Mouse (Mus musculus): Measurements from ENCODE around the gene Rbm19. TPM values are rescaled to one million over a fixed set of nuclear protein-coding genes. Genes with fewer than 3 reads are reported as not detected.

Gene Rbm19
- polyA plus RNA-seq, 1 experiment from 2014 or later: 14.6 TPM

- peaks cover 18% of the 10 kb centered on the region for H3K4me1 ChIP-seq
Measured at GRCm38 (mm10) chr5:120206313-120206943, 90.2 kb downstream of the Rbm19 start.

GRCm38 (mm10) chr5:120207492-120207891 is 91.2 kb downstream of the Rbm19 start:
- Histone ChIP-seq H3K27me3 (replicated peaks) (peaks cover 51% of the 10 kb centered on the region), H3K36me3 (no peaks in the 10 kb centered on the region), H3K4me3 (no peak overlapping the region), H3K27ac (replicated peaks) (no peak overlapping the region), H3K9ac (no peak overlapping the region), H3K9me3 (no peaks in the 10 kb centered on the region), H3K4me1 (peaks cover 18% of the 10 kb centered on the region), H3K4me2 (no peak overlapping the region)
- WGBS: 56% methylated on average over 4 of the region's 4 CpGs
- ATAC-seq (ENCODE audit: extremely low read depth, insufficient number of reproducible peaks, low FRiP score, low TSS enrichment): no peak

More at GRCm38 (mm10) chr5:120206313-120206943, 90.2 kb downstream of the Rbm19 start:
- Histone ChIP-seq H3K36me3 (no peaks in the 10 kb centered on the region), H3K4me2 (no peak overlapping the region), H3K27ac (replicated peaks) (no peak overlapping the region), H3K9me3 (no peaks in the 10 kb centered on the region), H3K27me3 (replicated peaks) (peaks cover 45% of the 10 kb centered on the region), H3K9ac (no peak overlapping the region), H3K4me3 (no peak overlapping the region)
- ATAC-seq (ENCODE audit: extremely low read depth, insufficient number of reproducible peaks, low FRiP score, low TSS enrichment): no peak
- WGBS: 61% methylated on average over 12 of the region's 12 CpGs

- Histone ChIP-seq H3K4me2 (peak overlapping the region; percentile 70), H3K9me3 (no peaks in the 10 kb centered on the region), H3K27ac (replicated peaks) (no peak overlapping the region), H3K9ac (peak overlapping the region; percentile 69), H3K4me3 (peak overlapping the region; percentile 40), H3K27me3 (replicated peaks) (peaks cover 54% of the 10 kb centered on the region), H3K4me1 (peaks cover 18% of the 10 kb centered on the region), H3K36me3 (no peaks in the 10 kb centered on the region)
- 9% methylated on average over 11 of the region's 11 CpGs for WGBS
- ATAC-seq (ENCODE audit: extremely low read depth, insufficient number of reproducible peaks, low FRiP score, low TSS enrichment): no peak
Measured at GRCm38 (mm10) chr5:120210668-120211067, 94.4 kb downstream of the Rbm19 start.

- no peaks in the 10 kb centered on the region for H3K9me3 ChIP-seq
- H3K36me3 ChIP-seq: no peaks in the 10 kb centered on the region
- 7% methylated on average over 17 of the region's 17 CpGs for WGBS
- peak overlapping the region; percentile 40 for H3K4me3 ChIP-seq
- peaks cover 54% of the 10 kb centered on the region for H3K27me3 ChIP-seq (replicated peaks)
- H3K4me2 ChIP-seq: peak overlapping the region; percentile 70
- no peak overlapping the region for H3K27ac ChIP-seq (replicated peaks)
- peaks cover 18% of the 10 kb centered on the region for H3K4me1 ChIP-seq
- H3K9ac ChIP-seq: peak overlapping the region; percentile 69
- no peak for ATAC-seq (ENCODE audit: extremely low read depth, insufficient number of reproducible peaks, low FRiP score, low TSS enrichment)
Measured at GRCm38 (mm10) chr5:120211182-120211581, 94.9 kb downstream of the Rbm19 start.

- Histone ChIP-seq H3K27ac (replicated peaks) (no peak overlapping the region), H3K4me1 (peaks cover 10% of the 10 kb centered on the region), H3K4me2 (no peak overlapping the region), H3K9me3 (no peaks in the 10 kb centered on the region), H3K4me3 (no peak overlapping the region), H3K9ac (no peak overlapping the region), H3K36me3 (no peaks in the 10 kb centered on the region), H3K27me3 (replicated peaks) (peaks cover 55% of the 10 kb centered on the region)
- 66% methylated on average over 3 of the region's 3 CpGs for WGBS
- ATAC-seq (ENCODE audit: extremely low read depth, insufficient number of reproducible peaks, low FRiP score, low TSS enrichment): no peak
Measured at GRCm38 (mm10) chr5:120214511-120214910, 98.2 kb downstream of the Rbm19 start.

GRCm38 (mm10) chr5:120221216-120221615 is 105.0 kb downstream of the Rbm19 start:
- H3K4me3 ChIP-seq: no peak overlapping the region
- 3% methylated on average over 4 of the region's 4 CpGs for WGBS
- no peaks in the 10 kb centered on the region for H3K36me3 ChIP-seq
- H3K27me3 ChIP-seq (replicated peaks): peaks cover 68% of the 10 kb centered on the region
- no peak for ATAC-seq (ENCODE audit: extremely low read depth, insufficient number of reproducible peaks, low FRiP score, low TSS enrichment)
- no peak overlapping the region for H3K27ac ChIP-seq (replicated peaks)
- H3K4me2 ChIP-seq: no peak overlapping the region
- no peaks in the 10 kb centered on the region for H3K9me3 ChIP-seq
- H3K9ac ChIP-seq: no peak overlapping the region
- H3K4me1 ChIP-seq: peaks cover 3% of the 10 kb centered on the region; the same call in 1 of the 2 replicates

GRCm38 (mm10) chr5:120225383-120225782 is 109.1 kb downstream of the Rbm19 start:
- Histone ChIP-seq H3K4me2 (no peak overlapping the region), H3K27ac (replicated peaks) (no peak overlapping the region), H3K9ac (no peak overlapping the region), H3K4me1 (peaks cover 3% of the 10 kb centered on the region; the same call in 1 of the 2 replicates), H3K4me3 (no peak overlapping the region), H3K27me3 (replicated peaks) (peaks cover 67% of the 10 kb centered on the region), H3K36me3 (no peaks in the 10 kb centered on the region), H3K9me3 (no peaks in the 10 kb centered on the region)
- WGBS: 64% methylated on average over 14 of the region's 14 CpGs
- no peak for ATAC-seq (ENCODE audit: extremely low read depth, insufficient number of reproducible peaks, low FRiP score, low TSS enrichment)

GRCm38 (mm10) chr5:120228613-120229409 is 112.5 kb downstream of the Rbm19 start:
- no peak overlapping the region for H3K27ac ChIP-seq (replicated peaks)
- no peak overlapping the region for H3K4me3 ChIP-seq
- ATAC-seq (ENCODE audit: extremely low read depth, insufficient number of reproducible peaks, low FRiP score, low TSS enrichment): no peak
- no peak overlapping the region for H3K9ac ChIP-seq
- no peaks in the 10 kb centered on the region for H3K36me3 ChIP-seq
- H3K9me3 ChIP-seq: no peaks in the 10 kb centered on the region
- no peak overlapping the region for H3K4me2 ChIP-seq
- WGBS: 48% methylated on average over 20 of the region's 20 CpGs
- peaks cover 56% of the 10 kb centered on the region for H3K27me3 ChIP-seq (replicated peaks)
- peaks cover 4% of the 10 kb centered on the region; the same call in 1 of the 2 replicates for H3K4me1 ChIP-seq

- Histone ChIP-seq H3K27me3 (replicated peaks) (peaks cover 77% of the 10 kb centered on the region), H3K27ac (replicated peaks) (no peak overlapping the region), H3K9me3 (no peaks in the 10 kb centered on the region), H3K4me1 (peaks cover 4% of the 10 kb centered on the region; the same call in 1 of the 2 replicates), H3K36me3 (no peaks in the 10 kb centered on the region), H3K4me2 (peak overlapping the region; percentile 42), H3K4me3 (no peak overlapping the region), H3K9ac (no peak overlapping the region)
- 6% methylated on average over 25 of the region's 25 CpGs for WGBS
- no peak for ATAC-seq (ENCODE audit: extremely low read depth, insufficient number of reproducible peaks, low FRiP score, low TSS enrichment)
Measured at GRCm38 (mm10) chr5:120231435-120232147, 115.3 kb downstream of the Rbm19 start.

GRCm38 (mm10) chr5:120235147-120235546 is 118.9 kb downstream of the Rbm19 start:
- Histone ChIP-seq H3K36me3 (no peaks in the 10 kb centered on the region), H3K4me1 (peaks cover 4% of the 10 kb centered on the region; the same call in 1 of the 2 replicates), H3K27ac (replicated peaks) (no peak overlapping the region), H3K4me2 (no peak overlapping the region), H3K9ac (no peak overlapping the region), H3K9me3 (no peaks in the 10 kb centered on the region), H3K4me3 (no peak overlapping the region), H3K27me3 (replicated peaks) (peaks cover 76% of the 10 kb centered on the region)
- 46% methylated on average over 5 of the region's 5 CpGs for WGBS
- ATAC-seq (ENCODE audit: extremely low read depth, insufficient number of reproducible peaks, low FRiP score, low TSS enrichment): no peak

GRCm38 (mm10) chr5:120235571-120235970 is 119.3 kb downstream of the Rbm19 start:
- H3K4me3 ChIP-seq: no peak overlapping the region
- H3K4me1 ChIP-seq: peaks cover 4% of the 10 kb centered on the region; the same call in 1 of the 2 replicates
- H3K36me3 ChIP-seq: no peaks in the 10 kb centered on the region
- H3K27me3 ChIP-seq (replicated peaks): peaks cover 76% of the 10 kb centered on the region
- H3K9ac ChIP-seq: no peak overlapping the region
- no peak for ATAC-seq (ENCODE audit: extremely low read depth, insufficient number of reproducible peaks, low FRiP score, low TSS enrichment)
- 65% methylated on average over 11 of the region's 11 CpGs for WGBS
- H3K27ac ChIP-seq (replicated peaks): no peak overlapping the region
- H3K9me3 ChIP-seq: no peaks in the 10 kb centered on the region
- H3K4me2 ChIP-seq: no peak overlapping the region
